Mouse (Mus musculus) WW6 (cell line): ENCODE data around the gene Izumo1r.
"Not testable (repeated sequence)": the region's sequence is repeated elsewhere in the genome, so short reads cannot be mapped to it uniquely, and the experiment has no call there.

Source experiments
- DNase-seq: peaks from one replicate; pipeline ENCODE4 v3.0.0-alpha.2; 2013; ENCODE audit warnings: low read depth, low spot score

The Izumo1r gene

GRCm38 (mm10) chr9:14905956-14906355, 2.2 kb upstream of the Izumo1r start:
- no peak for DNase-seq

- no peak for DNase-seq
These were observed 1.2 kb upstream of the Izumo1r start for GRCm38 (mm10) chr9:14904741-14905475.

- DNase-seq = no peak
These were observed 743 bp downstream of the Izumo1r start for GRCm38 (mm10) chr9:14903006-14903405.

GRCm38 (mm10) chr9:14902416-14902815, 1.3 kb downstream of the Izumo1r start:
- DNase-seq = no peak

- DNase-seq = no peak
These were observed 2.0 kb downstream of the Izumo1r start for GRCm38 (mm10) chr9:14901757-14902156.

GRCm38 (mm10) chr9:14897102-14897501, 6.6 kb downstream of the Izumo1r start:
- DNase-seq = no peak

- DNase-seq = no peak
These were observed 8.4 kb downstream of the Izumo1r start for GRCm38 (mm10) chr9:14895237-14895835.

GRCm38 (mm10) chr9:14894628-14895027, 9.1 kb downstream of the Izumo1r start:
- no peak for DNase-seq

- DNase-seq = no peak
These were observed 10.4 kb downstream of the Izumo1r start for GRCm38 (mm10) chr9:14893388-14893787.

GRCm38 (mm10) chr9:14891891-14892290, 11.9 kb downstream of the Izumo1r start:
- no peak for DNase-seq

GRCm38 (mm10) chr9:14890699-14891098, 13.1 kb downstream of the Izumo1r start:
- no peak for DNase-seq

GRCm38 (mm10) chr9:14888671-14889070, 15.1 kb downstream of the Izumo1r start:
- no peak for DNase-seq

- DNase-seq = no peak
These were observed 15.9 kb downstream of the Izumo1r start for GRCm38 (mm10) chr9:14887787-14888382.

GRCm38 (mm10) chr9:14885954-14886353, 17.8 kb downstream of the Izumo1r start:
- DNase-seq = no peak

- DNase-seq = no peak
These were observed 18.6 kb downstream of the Izumo1r start for GRCm38 (mm10) chr9:14885151-14885550.

- DNase-seq = no peak
These were observed 19.1 kb downstream of the Izumo1r start for GRCm38 (mm10) chr9:14884641-14885040.

GRCm38 (mm10) chr9:14876566-14876965, 27.2 kb downstream of the Izumo1r start:
- not testable (repeated sequence) for DNase-seq

- DNase-seq = no peak
These were observed 27.8 kb downstream of the Izumo1r start for GRCm38 (mm10) chr9:14875743-14876507.

- DNase-seq = no peak
These were observed 31.4 kb downstream of the Izumo1r start for GRCm38 (mm10) chr9:14872181-14872930.

- DNase-seq = no peak
These were observed 32.2 kb downstream of the Izumo1r start for GRCm38 (mm10) chr9:14871536-14871935.

GRCm38 (mm10) chr9:14870802-14871201, 32.9 kb downstream of the Izumo1r start:
- DNase-seq = no peak
